Mouse (Mus musculus): Measurements from ENCODE around the gene Scaf1. TPM values are rescaled to one million over a fixed set of nuclear protein-coding genes. Genes with fewer than 3 reads are reported as not detected.

The Scaf1 gene
- polyA plus RNA-seq (2014; fragmentation: Nextera tagmentation; extraction: Ambion mirVana) = 43.7 and 47.5 TPM in 2 replicates

DNA sequence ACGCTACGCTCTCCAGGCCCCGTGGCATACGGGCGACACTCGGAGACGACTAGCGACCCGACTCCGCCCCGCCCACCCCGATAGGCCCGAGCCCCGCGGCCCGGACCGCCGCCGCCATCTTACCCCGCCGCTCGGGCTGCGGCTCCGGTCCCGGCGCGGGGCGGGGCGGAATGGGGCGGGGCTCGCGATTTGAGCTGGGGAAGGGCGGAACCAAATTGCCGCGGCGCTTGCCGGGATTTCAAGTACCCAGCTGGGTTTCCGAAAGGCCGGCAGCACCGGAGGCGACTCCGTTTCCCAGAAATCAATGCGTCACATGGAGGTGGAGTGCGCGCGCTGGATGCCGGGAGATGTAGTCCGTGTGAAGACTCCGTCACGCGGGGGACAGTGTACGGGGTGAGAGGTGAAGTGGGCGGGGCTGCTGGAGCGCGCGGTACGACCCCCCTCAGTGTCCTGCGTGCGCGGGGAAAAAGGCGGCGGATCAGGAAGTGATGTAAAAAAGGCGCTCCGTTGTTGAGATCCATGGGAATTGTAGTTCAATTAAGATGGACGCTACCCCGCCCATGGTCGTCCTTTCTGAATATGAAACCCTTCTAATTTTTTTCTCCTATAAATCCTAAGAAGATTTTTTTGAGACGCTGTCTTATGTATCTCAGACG, at the start of gene Scaf1:
TSS of gene Scaf1 (minus strand) at position 407 of the 656 bp plus-strand sequence.
- Histone ChIP-seq H3K4me1 (ENCODE audit: control insufficient read depth, insufficient read depth, low read length) (peaks cover 19% of the 10 kb centered on the region), H3K36me3 (ENCODE audit: control insufficient read depth, insufficient read depth, low read length) (peaks cover 31% of the 10 kb centered on the region), H3K9me3 (ENCODE audit: control insufficient read depth, low read length) (no peaks in the 10 kb centered on the region), H3K27ac (replicated peaks; ENCODE audit: low read depth, low read length) (peak within 1 kb of the TSS; percentile 97), H3K27me3 (replicated peaks; ENCODE audit: control insufficient read depth, insufficient read depth, low read length) (no peaks in the 10 kb centered on the region), H3K4me3 (ENCODE audit: low read depth, low read length) (peak within 1 kb of the TSS; percentile 88), H3K4me2 (ENCODE audit: low read depth, low read length) (peak within 1 kb of the TSS; percentile 71), H3K9ac (ENCODE audit: low read depth, low read length) (peak within 1 kb of the TSS; percentile 97)
- under 1% methylated on average over 51 of the region's 69 CpGs for WGBS
- DNase-seq (ENCODE audit: low spot score) (peak; percentile 100), ATAC-seq (ENCODE audit: low read depth) (peak; percentile 91)

DNA sequence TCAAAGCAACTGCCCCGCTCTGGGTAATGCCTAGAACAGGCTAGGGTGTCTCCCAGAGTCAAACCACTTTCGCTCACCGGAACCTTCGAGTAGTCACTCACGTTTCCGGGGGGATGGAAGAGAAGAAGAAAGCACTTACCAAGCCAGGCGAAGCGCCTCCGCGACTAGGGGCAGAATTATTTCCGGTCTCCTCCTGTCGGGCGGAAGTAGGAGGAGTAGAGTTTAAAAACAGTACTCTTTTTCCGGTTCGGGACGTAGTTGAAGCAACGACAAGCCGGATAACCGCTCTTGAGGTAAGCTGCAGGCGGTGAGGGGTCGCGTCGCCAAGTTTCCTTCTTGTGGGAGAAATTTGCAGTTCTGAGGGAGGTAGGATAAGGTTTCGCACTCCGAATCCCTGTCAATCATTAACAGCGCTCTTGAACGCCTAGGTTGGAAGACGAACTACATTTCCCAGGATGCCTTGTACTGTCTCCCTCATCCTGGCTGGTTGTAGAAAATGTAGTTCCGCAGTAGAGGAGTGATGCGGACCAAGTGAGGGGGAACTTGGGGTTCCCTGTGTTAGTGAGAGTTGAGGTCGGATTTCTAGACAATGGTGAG, 46.2 kb upstream of the Scaf1 start, which contains the start of the genes Nosip and Prrg2:
TSS of gene Nosip (plus strand) at position 191 of the 597 bp plus-strand sequence.
TSS of gene Prrg2 (minus strand) at position 439 of the 597 bp plus-strand sequence.
- under 1% methylated on average over 31 of the region's 31 CpGs for WGBS

DNA sequence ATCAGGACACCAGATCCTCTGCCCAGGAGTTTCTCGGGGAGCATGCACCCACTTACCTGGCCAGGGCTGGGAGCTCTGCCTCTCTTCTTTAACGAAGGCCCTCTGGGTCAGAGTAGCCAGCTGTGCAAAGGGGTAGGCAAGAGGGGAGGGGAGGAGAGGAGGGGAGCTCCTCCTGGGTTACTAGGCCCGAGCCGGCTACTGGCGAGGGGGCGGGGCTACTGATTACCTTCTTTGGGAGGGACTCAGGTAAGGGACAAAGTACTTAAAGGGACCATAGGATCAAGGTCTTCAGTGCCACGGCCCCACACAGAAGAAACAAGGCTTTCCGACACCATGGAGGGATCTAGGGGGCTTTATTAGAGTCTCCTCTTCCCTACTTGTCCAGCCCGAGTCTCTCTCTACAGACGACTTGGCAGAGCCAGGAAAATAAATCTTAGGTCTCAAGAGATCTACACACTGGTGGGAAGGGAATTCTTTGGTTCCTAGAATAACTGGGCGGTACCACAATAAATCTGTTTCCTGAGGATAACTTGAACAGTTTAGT, 45.4 kb upstream of the Scaf1 start:
- Histone ChIP-seq H3K9me3 (ENCODE audit: control insufficient read depth, low read length) (no peaks in the 10 kb centered on the region), H3K27me3 (replicated peaks; ENCODE audit: control insufficient read depth, insufficient read depth, low read length) (no peaks in the 10 kb centered on the region), H3K4me1 (ENCODE audit: control insufficient read depth, insufficient read depth, low read length) (peaks cover 11% of the 10 kb centered on the region), H3K36me3 (ENCODE audit: control insufficient read depth, insufficient read depth, low read length) (no peaks in the 10 kb centered on the region), H3K27ac (replicated peaks; ENCODE audit: low read depth, low read length) (peak overlapping the region; percentile 86), H3K9ac (ENCODE audit: low read depth, low read length) (peak overlapping the region; percentile 75), H3K4me2 (ENCODE audit: low read depth, low read length) (peak overlapping the region; percentile 61), H3K4me3 (ENCODE audit: low read depth, low read length) (peak overlapping the region; percentile 53)
- DNase-seq (ENCODE audit: low spot score) = peak; percentile 33
- 14% methylated on average over 11 of the region's 11 CpGs for WGBS
- no peak for ATAC-seq (ENCODE audit: low read depth)

More for the DNA sequence above, 46.2 kb upstream of the Scaf1 start, which contains the start of the genes Nosip and Prrg2:
- Histone ChIP-seq H3K4me3 (ENCODE audit: low read depth, low read length) (peak within 1 kb of the TSS; percentile 53), H3K27me3 (replicated peaks; ENCODE audit: control insufficient read depth, insufficient read depth, low read length) (no peaks in the 10 kb centered on the region), H3K9me3 (ENCODE audit: control insufficient read depth, low read length) (no peaks in the 10 kb centered on the region), H3K4me2 (ENCODE audit: low read depth, low read length) (peak within 1 kb of the TSS; percentile 61), H3K9ac (ENCODE audit: low read depth, low read length) (peak within 1 kb of the TSS; percentile 75), H3K27ac (replicated peaks; ENCODE audit: low read depth, low read length) (peak within 1 kb of the TSS; percentile 86), H3K4me1 (ENCODE audit: control insufficient read depth, insufficient read depth, low read length) (peaks cover 11% of the 10 kb centered on the region), H3K36me3 (ENCODE audit: control insufficient read depth, insufficient read depth, low read length) (no peaks in the 10 kb centered on the region)
- ATAC-seq (ENCODE audit: low read depth) (peak; percentile 94), DNase-seq (ENCODE audit: low spot score) (peak; percentile 99)

DNA sequence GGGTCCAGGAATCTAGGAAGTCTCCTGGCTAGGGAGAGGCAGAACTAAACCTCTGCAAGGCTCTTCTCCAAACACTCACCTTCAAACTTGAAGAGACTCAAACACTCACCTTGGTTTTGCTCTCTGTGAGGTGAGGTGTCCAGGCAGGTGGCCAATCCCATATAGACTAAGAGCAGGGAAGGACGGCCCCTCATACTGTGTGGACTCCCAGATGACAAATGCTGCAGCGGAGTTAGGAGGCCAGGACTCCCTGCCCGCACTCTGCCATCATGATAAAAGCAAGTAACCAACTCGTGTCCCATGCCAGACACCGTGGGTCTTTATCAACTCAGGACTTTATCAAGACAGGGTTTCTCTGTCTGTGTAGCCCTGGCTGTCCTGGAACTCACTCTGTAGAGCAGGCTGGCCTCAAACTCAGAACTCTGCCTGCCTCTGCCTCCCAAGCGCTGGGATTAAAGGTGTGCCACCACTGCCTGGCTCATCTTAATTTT, 44.5 kb upstream of the Scaf1 start:
- Histone ChIP-seq H3K4me1 (ENCODE audit: control insufficient read depth, insufficient read depth, low read length) (peaks cover 11% of the 10 kb centered on the region), H3K4me2 (ENCODE audit: low read depth, low read length) (peak overlapping the region; percentile 61; the same call in 1 of the 2 replicates), H3K27me3 (replicated peaks; ENCODE audit: control insufficient read depth, insufficient read depth, low read length) (no peaks in the 10 kb centered on the region), H3K36me3 (ENCODE audit: control insufficient read depth, insufficient read depth, low read length) (no peaks in the 10 kb centered on the region), H3K27ac (replicated peaks; ENCODE audit: low read depth, low read length) (no peak overlapping the region), H3K9ac (ENCODE audit: low read depth, low read length) (no peak overlapping the region), H3K4me3 (ENCODE audit: low read depth, low read length) (no peak overlapping the region), H3K9me3 (ENCODE audit: control insufficient read depth, low read length) (no peaks in the 10 kb centered on the region)
- no peak for DNase-seq (ENCODE audit: low spot score)
- no peak for ATAC-seq (ENCODE audit: low read depth)
- 92% methylated on average over 6 of the region's 6 CpGs for WGBS

DNA sequence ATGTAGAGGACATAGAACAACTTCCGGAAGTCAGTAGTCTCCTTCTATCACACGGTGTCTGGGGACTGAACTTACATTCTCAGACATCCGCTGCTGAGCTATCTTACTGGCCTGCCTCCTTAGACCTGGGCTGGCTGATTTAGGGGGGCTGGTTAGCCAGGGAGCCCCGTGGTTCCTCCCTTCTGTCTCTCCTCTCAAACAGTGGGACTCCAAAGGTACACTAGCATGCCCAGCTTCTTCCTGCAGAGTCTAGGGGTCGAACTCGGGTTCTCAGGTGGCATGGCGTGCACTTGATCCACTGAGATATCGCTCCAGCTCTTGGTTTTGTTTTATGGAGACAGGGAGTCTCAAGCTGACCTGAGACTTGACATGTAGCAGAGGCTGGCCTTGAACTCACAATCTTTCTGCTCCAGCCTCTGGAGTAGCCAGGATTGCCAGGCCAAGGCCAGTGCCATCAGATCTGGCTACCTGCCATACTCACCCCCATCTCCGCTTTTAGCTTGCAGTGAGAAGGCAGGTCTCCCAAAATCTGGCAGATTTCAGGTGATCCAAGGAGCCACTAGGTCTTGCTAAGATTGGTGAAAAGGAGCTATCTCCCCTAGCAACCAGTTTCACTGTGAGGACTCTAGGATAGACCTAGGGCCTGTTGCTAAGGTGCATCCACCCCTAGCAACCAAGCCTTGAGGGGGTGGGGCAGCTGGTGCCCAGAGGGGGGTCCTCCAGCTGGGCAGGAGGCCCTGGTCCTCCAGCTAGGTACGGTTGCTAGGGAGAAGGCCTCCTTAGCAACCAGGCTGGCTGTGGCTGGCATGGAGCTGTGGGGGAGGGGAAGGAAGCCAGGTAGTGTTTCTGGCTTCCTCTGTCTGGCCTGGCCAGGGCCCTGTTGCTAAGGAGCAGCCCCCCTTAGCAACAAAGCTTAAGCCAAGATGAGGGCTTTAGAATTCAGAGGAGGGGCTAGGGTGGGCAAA, 42.7 kb upstream of the Scaf1 start:
- 79% methylated on average over 10 of the region's 10 CpGs for WGBS
- Histone ChIP-seq H3K9me3 (ENCODE audit: control insufficient read depth, low read length) (no peaks in the 10 kb centered on the region), H3K27ac (replicated peaks; ENCODE audit: low read depth, low read length) (no peak overlapping the region), H3K4me2 (ENCODE audit: low read depth, low read length) (no peak overlapping the region), H3K4me1 (ENCODE audit: control insufficient read depth, insufficient read depth, low read length) (peaks cover 11% of the 10 kb centered on the region), H3K4me3 (ENCODE audit: low read depth, low read length) (no peak overlapping the region), H3K9ac (ENCODE audit: low read depth, low read length) (no peak overlapping the region), H3K27me3 (replicated peaks; ENCODE audit: control insufficient read depth, insufficient read depth, low read length) (no peaks in the 10 kb centered on the region), H3K36me3 (ENCODE audit: control insufficient read depth, insufficient read depth, low read length) (no peaks in the 10 kb centered on the region)
- no peak for ATAC-seq (ENCODE audit: low read depth)
- no peak for DNase-seq (ENCODE audit: low spot score)

DNA sequence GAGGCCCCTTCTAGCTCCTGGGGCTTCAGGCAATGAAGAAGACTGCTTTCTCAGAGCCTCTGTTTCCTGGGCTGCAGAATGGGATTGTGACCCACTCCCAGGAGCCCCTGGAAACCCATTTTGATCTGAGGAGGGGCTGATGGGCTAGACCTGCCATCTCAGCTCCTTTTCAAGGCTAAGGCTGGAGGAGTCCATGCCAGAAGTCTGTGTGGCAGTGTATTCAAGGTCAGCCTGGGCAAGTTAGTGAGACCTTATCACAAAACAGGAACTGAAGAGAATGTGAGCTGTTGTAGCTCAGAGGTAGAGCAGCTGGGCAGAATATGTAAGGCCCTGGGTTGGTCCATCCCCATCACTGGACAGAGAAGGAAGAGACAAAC, 40.8 kb upstream of the Scaf1 start:
- no peak for ATAC-seq (ENCODE audit: low read depth)
- no peak overlapping the region for H3K4me3 ChIP-seq (ENCODE audit: low read depth, low read length)
- no peak overlapping the region for H3K4me2 ChIP-seq (ENCODE audit: low read depth, low read length)
- no peaks in the 10 kb centered on the region for H3K36me3 ChIP-seq (ENCODE audit: control insufficient read depth, insufficient read depth, low read length)
- H3K27me3 ChIP-seq (replicated peaks; ENCODE audit: control insufficient read depth, insufficient read depth, low read length) = no peaks in the 10 kb centered on the region
- H3K9me3 ChIP-seq (ENCODE audit: control insufficient read depth, low read length) = no peaks in the 10 kb centered on the region
- DNase-seq (ENCODE audit: low spot score) = no peak
- H3K9ac ChIP-seq (ENCODE audit: low read depth, low read length) = no peak overlapping the region
- no peak overlapping the region for H3K27ac ChIP-seq (replicated peaks; ENCODE audit: low read depth, low read length)
- H3K4me1 ChIP-seq (ENCODE audit: control insufficient read depth, insufficient read depth, low read length) = peaks cover 6% of the 10 kb centered on the region; the same call in 1 of the 2 replicates

DNA sequence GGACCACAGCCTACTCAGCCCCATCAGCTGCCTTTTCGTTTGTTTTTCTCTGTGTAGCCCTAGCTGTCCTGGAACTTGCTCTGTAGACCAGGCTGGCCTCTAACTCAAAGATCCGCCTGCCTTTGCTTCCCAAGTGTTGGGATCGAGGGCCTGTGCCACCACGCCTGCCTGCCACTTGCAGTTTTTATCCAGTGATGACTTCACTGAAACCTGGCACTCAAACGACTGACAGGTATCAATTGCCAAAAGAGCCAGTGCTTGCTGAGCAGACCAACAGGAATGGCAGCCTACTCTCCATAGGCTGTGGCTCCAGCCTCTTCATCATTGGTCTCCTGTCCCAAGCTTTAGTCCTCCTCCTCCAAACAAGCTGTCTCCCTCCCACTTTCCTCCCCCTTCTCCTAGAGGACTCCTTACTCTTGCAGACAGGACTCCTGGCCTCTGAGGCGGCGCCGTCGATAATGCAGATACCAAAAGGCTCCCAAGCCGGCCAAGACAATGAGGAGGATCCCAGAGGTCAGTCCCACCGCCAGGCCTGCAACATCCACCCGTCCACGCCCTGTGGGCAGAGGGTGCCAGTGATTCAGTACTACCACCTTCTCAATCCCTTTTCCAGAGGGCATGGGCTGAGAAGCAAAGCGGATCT, 40.3 kb upstream of the Scaf1 start:
- no peak overlapping the region for H3K4me2 ChIP-seq (ENCODE audit: low read depth, low read length)
- H3K9me3 ChIP-seq (ENCODE audit: control insufficient read depth, low read length) = no peaks in the 10 kb centered on the region
- H3K4me3 ChIP-seq (ENCODE audit: low read depth, low read length) = no peak overlapping the region
- WGBS = 64% methylated on average over 14 of the region's 14 CpGs
- H3K36me3 ChIP-seq (ENCODE audit: control insufficient read depth, insufficient read depth, low read length) = no peaks in the 10 kb centered on the region
- no peak for DNase-seq (ENCODE audit: low spot score)
- no peak for ATAC-seq (ENCODE audit: low read depth)
- no peaks in the 10 kb centered on the region for H3K27me3 ChIP-seq (replicated peaks; ENCODE audit: control insufficient read depth, insufficient read depth, low read length)
- H3K27ac ChIP-seq (replicated peaks; ENCODE audit: low read depth, low read length) = no peak overlapping the region
- H3K9ac ChIP-seq (ENCODE audit: low read depth, low read length) = no peak overlapping the region
- H3K4me1 ChIP-seq (ENCODE audit: control insufficient read depth, insufficient read depth, low read length) = peaks cover 2% of the 10 kb centered on the region; the same call in 1 of the 2 replicates
